Mouse (Mus musculus): ENCODE results near the gene Rbm15.

- TF ChIP-seq CTCF (IDR thresholded peaks at IDR 0.05; ENCODE audit: borderline replicate concordance, extremely low read depth, insufficient read depth, insufficient read length) (no peak), POLR2A (IDR thresholded peaks at IDR 0.05; ENCODE audit: borderline replicate concordance, extremely low read depth, insufficient read depth, insufficient read length, poor library complexity, severe bottlenecking) (no peak)
Measured at GRCm38 (mm10) chr3:107295672-107296360, 37.7 kb downstream of the Rbm15 start.
